Comparison of ENCODE assay signal across 14 mouse cellular contexts in the genomic region with DNA sequence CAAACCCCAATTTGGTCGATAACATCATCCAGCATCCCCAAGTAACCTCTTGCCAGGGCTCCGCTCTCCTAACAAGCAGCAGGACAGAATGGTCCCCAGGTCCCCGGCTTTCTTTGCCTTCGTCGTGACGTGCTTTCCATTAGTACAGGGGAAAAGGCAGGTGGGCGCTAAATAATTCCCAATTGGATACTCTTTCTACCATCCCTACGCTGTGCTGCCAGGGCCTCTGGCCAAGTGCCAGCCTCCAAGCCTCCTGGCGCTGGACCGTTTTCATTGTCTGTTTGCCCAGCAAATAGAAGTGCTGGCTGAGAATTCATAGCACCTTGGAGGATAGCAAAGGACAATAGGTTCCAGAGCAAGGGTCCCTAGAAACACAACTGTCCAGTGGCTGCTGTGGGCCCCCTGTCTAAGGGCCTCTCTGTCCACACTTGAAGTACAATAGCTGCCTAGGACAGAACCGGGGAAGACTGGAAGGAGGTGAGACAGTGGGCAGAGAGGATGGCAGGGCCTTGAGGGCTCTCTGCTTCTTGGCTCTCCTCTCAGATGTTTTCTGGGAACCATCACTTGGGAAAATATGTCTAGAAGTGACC.
DNase-seq lines count a peak whose midpoint lies in the region; ATAC-seq and TF ChIP-seq lines count a peak whose summit lies in the region.
"Had no signal": no experiment of that assay in that cellular context is flagged by ENCODE, and none has a peak within 500 bp of the region (broad histone marks: within the 10 kb centered on the region; RNA-seq: fewer than 3 reads in every experiment).

No protein-coding gene starts in this region.

- no peak overlapping the region for H3K4me3 ChIP-seq in hindbrain, embryonic 13.5 days
- H3K4me3 ChIP-seq in hindbrain, embryonic 11.5 days (ENCODE audit: low read depth, low read length), result no peak overlapping the region
- H3K4me3 ChIP-seq in stomach, postnatal 0 days (ENCODE audit: low read depth, low read length), result no peak overlapping the region
- H3K4me3 ChIP-seq: intestine, embryonic 15.5 days; liver, embryonic 13.5 days; myocyte had no signal

- DNase-seq in adrenal gland, postnatal 10 days, result peak; percentile 28
- DNase-seq in adrenal gland, postnatal 4 days (ENCODE audit: low spot score in 2 of 2), result no peak
- DNase-seq in hindbrain, embryonic 11.5 days (ENCODE audit: low spot score), result no peak
- DNase-seq in right cerebral cortex, postnatal 4 days, result peak; percentile 13
- no peak for DNase-seq in right cerebral cortex, adult 18-20 months
- peak; percentile 17 for DNase-seq in stomach, postnatal 0 days (ENCODE audit: low spot score)
- DNase-seq in left cerebral cortex, adult 18-20 months (ENCODE audit: low spot score in 2 of 2), result no peak
- DNase-seq: adrenal gland, adult 8-10 months; gastrocnemius, postnatal 36 days; liver, embryonic 13.5 days had no signal

- no peak for TF ChIP-seq CTCF in stomach, postnatal 0 days (IDR thresholded peaks at IDR 0.05; ENCODE audit: low read depth)

- TF ChIP-seq EP300 in stomach, postnatal 0 days (optimal IDR thresholded peaks at IDR 0.05), result no peak

- H3K9ac ChIP-seq in hindbrain, embryonic 13.5 days, result no peak overlapping the region
- H3K9ac ChIP-seq in hindbrain, embryonic 11.5 days (ENCODE audit: low read depth, low read length), result no peak overlapping the region
- no peak overlapping the region for H3K9ac ChIP-seq in stomach, postnatal 0 days (ENCODE audit: low read length)
- H3K9ac ChIP-seq: intestine, embryonic 15.5 days; liver, embryonic 13.5 days had no signal

- H3K36me3 ChIP-seq in hindbrain, embryonic 13.5 days, result no peaks in the 10 kb centered on the region
- no peaks in the 10 kb centered on the region for H3K36me3 ChIP-seq in hindbrain, embryonic 11.5 days (ENCODE audit: control insufficient read depth, insufficient read depth, low read length)
- H3K36me3 ChIP-seq in stomach, postnatal 0 days (ENCODE audit: control insufficient read depth, insufficient read depth, low read length), result no peaks in the 10 kb centered on the region
- H3K36me3 ChIP-seq: intestine, embryonic 15.5 days; liver, embryonic 13.5 days had no signal

- WGBS in hindbrain, embryonic 13.5 days, result 48% methylated on average over 11 of the region's 11 CpGs
- 58% methylated on average over 11 of the region's 11 CpGs for WGBS in hindbrain, embryonic 11.5 days
- WGBS in stomach, postnatal 0 days, result 57% methylated on average over 11 of the region's 11 CpGs

- H3K4me2 ChIP-seq in hindbrain, embryonic 13.5 days, result no peak overlapping the region
- H3K4me2 ChIP-seq in hindbrain, embryonic 11.5 days (replicated peaks; ENCODE audit: low read depth, low read length), result no peak overlapping the region
- H3K4me2 ChIP-seq in stomach, postnatal 0 days (replicated peaks; ENCODE audit: low read depth), result no peak overlapping the region
- H3K4me2 ChIP-seq: intestine, embryonic 15.5 days; liver, embryonic 13.5 days had no signal

- peaks cover 24% of the 10 kb centered on the region for H3K4me1 ChIP-seq in hindbrain, embryonic 13.5 days (replicated peaks)
- H3K4me1 ChIP-seq in hindbrain, embryonic 11.5 days (replicated peaks; ENCODE audit: control insufficient read depth, insufficient read depth, low read length), result 0 out of 2 replicates have a peak, but pooled peaks cover 2% of the 10 kb centered on the region
- no peaks in the 10 kb centered on the region for H3K4me1 ChIP-seq in stomach, postnatal 0 days (replicated peaks; ENCODE audit: control insufficient read depth, insufficient read depth)
- H3K4me1 ChIP-seq: intestine, embryonic 15.5 days; liver, embryonic 13.5 days had no signal

- peak overlapping the region; percentile 58; the same call in 1 of the 2 replicates for H3K27ac ChIP-seq in hindbrain, embryonic 13.5 days
- no peak overlapping the region for H3K27ac ChIP-seq in hindbrain, embryonic 11.5 days (ENCODE audit: low read depth, low read length)
- H3K27ac ChIP-seq in stomach, postnatal 0 days (replicated peaks), result no peak overlapping the region
- H3K27ac ChIP-seq: intestine, embryonic 15.5 days; liver, embryonic 13.5 days; macrophage had no signal

- H3K27me3 ChIP-seq in hindbrain, embryonic 13.5 days, result peaks cover 62% of the 10 kb centered on the region; the same call in 1 of the 2 replicates
- H3K27me3 ChIP-seq in hindbrain, embryonic 11.5 days (ENCODE audit: control insufficient read depth, insufficient read depth, low read length), result peaks cover 10% of the 10 kb centered on the region; the same call in 1 of the 2 replicates
- no peaks in the 10 kb centered on the region for H3K27me3 ChIP-seq in stomach, postnatal 0 days (ENCODE audit: control insufficient read depth, insufficient read depth, low read length)

- no peak for ATAC-seq in hindbrain, embryonic 13.5 days (ENCODE audit: low FRiP score)
- ATAC-seq in hindbrain, embryonic 11.5 days (ENCODE audit: low FRiP score), result no peak
- ATAC-seq in stomach, postnatal 0 days (ENCODE audit: low FRiP score, low TSS enrichment), result no peak
- ATAC-seq: intestine, embryonic 15.5 days had no signal

- no peaks in the 10 kb centered on the region for H3K9me3 ChIP-seq in hindbrain, embryonic 13.5 days
- no peaks in the 10 kb centered on the region for H3K9me3 ChIP-seq in hindbrain, embryonic 11.5 days (ENCODE audit: control insufficient read depth, low read length)
- no peaks in the 10 kb centered on the region for H3K9me3 ChIP-seq in stomach, postnatal 0 days (ENCODE audit: control insufficient read depth, low read length)
- H3K9me3 ChIP-seq: intestine, embryonic 15.5 days; liver, embryonic 13.5 days had no signal

Comparison
In these comparisons a context has a peak if more than half of its experiments do, and no peak if none do; other contexts are left out.
1. DNase-seq: peak in adrenal gland, postnatal 10 days (single experiment), right cerebral cortex, postnatal 4 days (single experiment) and stomach, postnatal 0 days (single experiment); none in adrenal gland, postnatal 4 days (0 of 2), hindbrain, embryonic 11.5 days (single experiment), right cerebral cortex, adult 18-20 months (single experiment) and left cerebral cortex, adult 18-20 months (0 of 2).